Mouse (Mus musculus): Measurements from ENCODE around the gene Inka1. TPM values are rescaled to one million over a fixed set of nuclear protein-coding genes. Genes with fewer than 3 reads are reported as not detected.

Gene Inka1
- 2.2 TPM for total RNA-seq (2023)

GRCm38 (mm10) chr9:107985131-107986119 is at the start of gene Inka1:
Gene Inka1, minus strand, starts transcription at chr9:107985879.

GRCm38 (mm10) chr9:108001922-108002770 is 16.5 kb upstream of the Inka1 start, which contains the start of gene Ip6k1:
Gene Ip6k1, plus strand, starts transcription at chr9:108002501.

GRCm38 (mm10) chr9:107996049-107996448 is 10.4 kb upstream of the Inka1 start, which contains the start of gene Gm20662:
Gene Gm20662, plus strand, starts transcription at chr9:107996349.

GRCm38 (mm10) chr9:107992197-107992596 is 6.5 kb upstream of the Inka1 start, which contains the start of gene Cdhr4:
Gene Cdhr4, plus strand, starts transcription at chr9:107992497.

GRCm38 (mm10) chr9:107982681-107983346 is 2.9 kb downstream of the Inka1 start, which contains the start of gene Gm20661:
Gene Gm20661, plus strand, starts transcription at chr9:107983058.

GRCm38 (mm10) chr9:107975399-107976386 is 10.0 kb downstream of the Inka1 start, which contains the start of gene Uba7:
Gene Uba7, plus strand, starts transcription at chr9:107975505.

GRCm38 (mm10) chr9:107949922-107950235 is 35.8 kb downstream of the Inka1 start, which contains the start of gene Traip:
Gene Traip, plus strand, starts transcription at chr9:107950136.

GRCm38 (mm10) chr9:107935374-107935773 is 50.3 kb downstream of the Inka1 start, which contains the start of gene Camkv:
Gene Camkv, plus strand, starts transcription at chr9:107935674.

Other genes with a start within 250 kb of the Inka1 start
- gene Rbm5, start 214.9 kb downstream of the Inka1 start, total RNA-seq (2023): 262 TPM
- gene Rbm6, start 112.6 kb downstream of the Inka1 start, total RNA-seq (2023): 139 TPM
- 18.6 TPM for gene Mon1a, start 97.7 kb downstream of the Inka1 start, total RNA-seq (2023)
- gene Mst1r, start 79.0 kb downstream of the Inka1 start, total RNA-seq (2023): 0.24 TPM
- not detected for gene Actl11, start 57.4 kb downstream of the Inka1 start, total RNA-seq (2023)
- gene Camkv, start 50.2 kb downstream of the Inka1 start, total RNA-seq (2023): not detected
- gene Traip, start 35.7 kb downstream of the Inka1 start, total RNA-seq (2023): 8.8 TPM
- gene Uba7, start 10.4 kb downstream of the Inka1 start, total RNA-seq (2023): 186 TPM
- 0.89 TPM for gene Gm20661, start 2.8 kb downstream of the Inka1 start, total RNA-seq (2023)
- 3.0 TPM for gene Cdhr4, start 6.6 kb upstream of the Inka1 start, total RNA-seq (2023)
- gene Gm20662, start 10.5 kb upstream of the Inka1 start, total RNA-seq (2023): not detected
- gene Ip6k1, start 16.6 kb upstream of the Inka1 start, total RNA-seq (2023): 143 TPM
- 23.9 TPM for gene Gmppb, start 63.4 kb upstream of the Inka1 start, total RNA-seq (2023)
- gene Amigo3, start 67.3 kb upstream of the Inka1 start, total RNA-seq (2023): 6.9 TPM
- 0.71 TPM for gene Mst1, start 94.6 kb upstream of the Inka1 start, total RNA-seq (2023)
- gene Rnf123, start 97.5 kb upstream of the Inka1 start, total RNA-seq (2023): 168 TPM
- gene Apeh, start 108.7 kb upstream of the Inka1 start, total RNA-seq (2023): 110 TPM
- gene Bsn, start 204.5 kb upstream of the Inka1 start, total RNA-seq (2023): 1.1 TPM